Mouse (Mus musculus) liver, embryonic 16.5 days (tissue): ENCODE data around the gene Efs. TPM values are rescaled to one million over a fixed set of nuclear protein-coding genes. Genes with fewer than 3 reads are reported as not detected.
"Not testable (repeated sequence)": the region's sequence is repeated elsewhere in the genome, so short reads cannot be mapped to it uniquely, and the experiment has no call there.

Source experiments
- ATAC-seq: fragments of 200-750 bp; cut with Nextera tagmentation; 2 replicates; pipeline ENCODE4 v1.8.0; 2017; ENCODE audit warnings: low read depth, mild to moderate bottlenecking, moderate number of reproducible peaks, moderate library complexity
- H3K27ac ChIP-seq: fragments of 300-500 bp; sonication (generic); 2 replicates; pipeline ENCODE4 v1.5.1; 2014; ENCODE audit warnings: mild to moderate bottlenecking, low read length
- H3K27me3 ChIP-seq: fragments of 300-500 bp; sonication (generic); 2 replicates; pipeline ENCODE4 v1.6.1; 2014; ENCODE audit warnings: low read depth, low read length, mixed read lengths; ENCODE audit not compliant: control insufficient read depth, insufficient read depth
- H3K36me3 ChIP-seq: fragments of 300-500 bp; sonication (generic); 2 replicates; pipeline ENCODE4 v1.6.1; 2014; ENCODE audit warnings: mild to moderate bottlenecking; ENCODE audit not compliant: control insufficient read depth, insufficient read depth
- H3K4me1 ChIP-seq: fragments of 300-500 bp; sonication (generic); 2 replicates; pipeline ENCODE4 v1.6.1; 2014; ENCODE audit warnings: low read depth, low read length, mixed read lengths; ENCODE audit not compliant: control insufficient read depth
- H3K4me2 ChIP-seq: fragments of 300-500 bp; sonication (generic); 2 replicates; pipeline ENCODE4 v1.6.1; 2014; ENCODE audit warnings: low read depth, low read length, mixed read lengths
- H3K4me3 ChIP-seq: fragments of 300-500 bp; sonication (generic); 2 replicates; pipeline ENCODE4 v1.5.1; 2014; ENCODE audit warnings: low read depth, mild to moderate bottlenecking, low read length
- H3K9ac ChIP-seq: fragments of 300-500 bp; sonication (generic); 2 replicates; pipeline ENCODE4 v1.6.1; 2014; ENCODE audit warnings: low read depth, low read length
- H3K9me3 ChIP-seq: fragments of 300-500 bp; sonication (generic); replicated peaks from 2 replicates; pipeline ENCODE4 v1.6.1; 2016; ENCODE audit warnings: low read length; ENCODE audit not compliant: control insufficient read depth
- WGBS: fragments of 180-500 bp; shearing (Covaris S2); extraction: QIAGEN DNeasy Blood & Tissue Kit; methylation state at CpG from one replicate; pipeline ENCODE4 v1.1.7; 2014; ENCODE audit not compliant: insufficient replicate concordance; 5-methylcytosine and 5-hydroxymethylcytosine counted together
- polyA plus RNA-seq: library from polyadenylated mRNA; unstranded; fragments of >200 nt; fragmentation: Nextera tagmentation; extraction: Ambion mirVana; gene quantifications from 2 replicates; pipeline ENCODE4 v1.2.1, GENCODE M21; 2015

Efs gene
- polyA plus RNA-seq, 1 experiment from 2014 or later: 0.42 TPM

DNA sequence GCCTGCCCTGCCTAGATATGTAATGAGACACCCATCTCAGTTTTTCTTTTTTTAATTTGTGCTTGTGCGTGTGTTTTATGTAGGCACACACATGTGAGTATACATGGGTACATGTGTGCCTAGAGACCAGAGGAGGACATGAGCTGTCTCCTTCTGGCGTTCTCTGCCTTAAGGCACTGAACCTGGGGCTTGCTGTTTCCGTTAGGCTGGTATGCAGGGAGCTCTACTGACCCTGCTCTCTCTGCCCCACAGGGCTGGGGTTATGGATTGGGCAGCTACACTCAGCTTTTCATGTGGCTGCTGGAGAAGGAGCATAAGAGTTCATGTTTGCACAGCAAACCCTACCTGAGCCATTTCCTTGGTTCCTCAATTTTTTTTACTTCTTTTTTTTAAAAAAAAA, 28.5 kb upstream of the Efs start:
- H3K36me3 ChIP-seq: no peaks in the 10 kb centered on the region

DNA sequence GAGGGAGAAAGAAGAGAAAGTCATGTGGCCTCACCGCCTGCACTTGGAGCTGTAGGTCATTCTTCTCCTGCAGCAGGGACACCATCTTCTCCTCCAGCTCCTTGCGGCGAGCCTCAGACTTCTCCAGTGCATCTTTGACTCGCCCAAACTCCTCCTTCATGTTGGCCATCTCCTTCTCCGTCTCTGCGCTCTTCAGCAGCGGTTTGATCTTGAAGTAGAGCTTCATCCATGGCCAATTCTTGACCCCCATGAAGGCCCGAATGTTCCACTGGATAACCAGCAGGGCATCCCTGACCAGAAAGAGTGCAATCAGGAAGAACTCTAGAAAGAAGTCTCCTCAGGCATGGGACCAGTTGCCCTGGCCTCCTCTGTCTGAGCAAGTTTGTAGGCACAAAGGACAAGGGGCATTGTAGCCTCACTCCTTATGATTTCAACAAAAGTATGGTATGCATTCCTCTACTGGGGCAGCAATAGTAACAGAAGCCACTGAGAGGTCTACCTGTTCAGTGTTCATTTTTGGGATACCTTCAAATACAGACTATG, 27.8 kb upstream of the Efs start:
- ATAC-seq: no peak
- WGBS: 70% methylated on average over 8 of the region's 8 CpGs

More for the DNA sequence above, 28.5 kb upstream of the Efs start:
- WGBS: 57% methylated on average over 3 of the region's 3 CpGs
- Histone ChIP-seq H3K4me2 (no peak overlapping the region), H3K27ac (no peak overlapping the region), H3K9ac (no peak overlapping the region), H3K4me1 (no peaks in the 10 kb centered on the region), H3K4me3 (no peak overlapping the region), H3K27me3 (no peaks in the 10 kb centered on the region), H3K9me3 (no peaks in the 10 kb centered on the region)
- no peak for ATAC-seq

DNA sequence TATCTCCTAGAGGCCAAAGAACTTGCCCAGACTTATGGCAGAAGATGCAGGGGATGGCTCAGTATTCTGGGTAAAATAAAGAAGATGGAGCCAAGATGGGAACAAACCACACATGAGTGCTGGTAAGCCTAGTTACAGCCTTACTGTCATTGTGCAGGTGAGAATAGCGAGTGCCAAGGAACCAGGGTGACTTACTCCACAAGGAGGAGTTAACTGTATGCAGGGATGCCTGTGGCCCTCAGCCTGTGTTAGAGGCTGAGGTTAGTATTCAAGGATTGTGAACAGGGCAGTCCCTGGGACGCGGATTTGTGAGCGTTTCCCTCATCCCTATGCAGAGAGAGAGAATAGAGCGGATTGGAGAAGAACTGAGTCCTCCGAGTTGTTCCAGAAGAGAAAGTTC, 25.7 kb upstream of the Efs start:
- Histone ChIP-seq H3K9me3 (no peaks in the 10 kb centered on the region), H3K4me2 (no peak overlapping the region), H3K9ac (no peak overlapping the region), H3K36me3 (no peaks in the 10 kb centered on the region), H3K27me3 (no peaks in the 10 kb centered on the region), H3K4me3 (no peak overlapping the region), H3K4me1 (no peaks in the 10 kb centered on the region), H3K27ac (no peak overlapping the region)
- no peak for ATAC-seq
- 70% methylated on average over 6 of the region's 6 CpGs for WGBS

More for the DNA sequence above, 27.8 kb upstream of the Efs start:
- Histone ChIP-seq H3K4me3 (no peak overlapping the region), H3K27ac (no peak overlapping the region), H3K36me3 (no peaks in the 10 kb centered on the region), H3K4me2 (no peak overlapping the region), H3K27me3 (no peaks in the 10 kb centered on the region), H3K4me1 (no peaks in the 10 kb centered on the region), H3K9ac (no peak overlapping the region), H3K9me3 (no peaks in the 10 kb centered on the region)

DNA sequence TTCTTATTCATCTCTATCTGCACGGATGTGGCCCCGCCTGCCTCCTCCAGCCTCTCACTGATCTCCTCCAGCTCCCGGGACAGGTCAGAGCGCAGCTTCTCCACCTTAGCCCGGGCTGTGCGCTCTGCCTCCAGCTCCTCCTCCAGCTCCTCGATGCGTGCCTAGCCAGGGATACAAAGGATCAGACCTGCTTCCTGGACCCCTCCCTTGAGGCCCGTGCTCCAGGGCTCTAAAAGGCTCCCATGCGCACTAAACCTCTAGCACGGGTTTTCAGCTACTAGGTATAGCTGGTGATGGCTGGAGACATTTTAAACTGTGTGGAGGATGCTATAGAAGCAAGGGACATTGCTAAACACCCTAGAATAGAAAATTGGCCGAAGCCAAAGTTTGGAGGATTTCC, 24.6 kb upstream of the Efs start:
- no peak overlapping the region for H3K27ac ChIP-seq
- no peak overlapping the region for H3K9ac ChIP-seq
- no peaks in the 10 kb centered on the region for H3K4me1 ChIP-seq
- no peak overlapping the region for H3K4me3 ChIP-seq
- no peak overlapping the region for H3K4me2 ChIP-seq
- 51% methylated on average over 12 of the region's 12 CpGs for WGBS
- no peaks in the 10 kb centered on the region for H3K27me3 ChIP-seq
- H3K9me3 ChIP-seq: no peaks in the 10 kb centered on the region
- no peak for ATAC-seq
- H3K36me3 ChIP-seq: no peaks in the 10 kb centered on the region

DNA sequence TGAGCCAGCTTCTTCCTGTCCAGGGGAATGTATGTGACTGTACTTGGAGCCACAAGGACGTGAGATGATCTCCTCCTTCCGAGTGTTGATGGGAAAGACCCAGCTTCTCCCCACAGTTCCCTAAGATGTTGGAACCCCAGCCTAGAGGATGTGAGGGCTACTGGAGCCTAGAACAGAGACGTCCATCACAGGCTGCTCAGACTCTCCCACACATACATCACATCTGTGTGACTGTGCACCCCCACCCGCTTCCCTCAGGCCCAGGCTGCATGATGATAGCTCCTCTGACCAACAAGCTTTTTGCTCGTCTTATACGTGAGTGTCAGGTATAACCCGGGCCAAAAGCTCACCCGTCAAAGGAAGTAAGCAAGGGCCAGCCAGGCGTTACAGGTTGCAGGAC, 22.9 kb upstream of the Efs start:
- no peaks in the 10 kb centered on the region for H3K9me3 ChIP-seq
- no peak overlapping the region for H3K4me2 ChIP-seq
- ATAC-seq: no peak
- no peak overlapping the region for H3K4me3 ChIP-seq
- no peaks in the 10 kb centered on the region for H3K36me3 ChIP-seq
- WGBS: 61% methylated on average over 9 of the region's 9 CpGs
- no peaks in the 10 kb centered on the region for H3K4me1 ChIP-seq
- H3K9ac ChIP-seq: no peak overlapping the region
- H3K27me3 ChIP-seq: no peaks in the 10 kb centered on the region
- no peak overlapping the region for H3K27ac ChIP-seq

DNA sequence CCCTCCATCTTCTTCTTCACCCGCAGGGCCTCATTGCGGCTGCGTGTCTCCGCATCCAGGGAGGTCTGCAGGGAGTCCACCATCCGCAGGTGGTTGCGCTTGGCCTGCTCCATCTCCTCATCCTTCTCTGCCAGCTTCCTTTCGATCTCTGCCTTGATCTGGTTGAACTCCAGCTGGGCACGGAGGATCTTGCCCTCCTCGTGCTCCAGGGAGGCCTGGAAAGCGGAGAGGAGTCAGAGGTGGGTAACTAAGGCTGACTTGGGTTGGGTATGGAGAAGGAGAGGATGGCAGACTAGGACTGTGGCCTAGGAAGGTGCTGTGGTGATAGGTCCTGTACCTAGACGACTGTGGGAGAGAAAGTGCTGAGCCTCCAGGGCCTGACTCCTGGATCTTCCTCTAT, 21.1 kb upstream of the Efs start:
- H3K36me3 ChIP-seq, H3K27ac ChIP-seq, H3K9ac ChIP-seq, H3K4me1 ChIP-seq, H3K9me3 ChIP-seq, H3K4me2 ChIP-seq, ATAC-seq, H3K27me3 ChIP-seq, H3K4me3 ChIP-seq: not testable (repeated sequence)
- WGBS: 72% methylated on average over 9 of the region's 11 CpGs

DNA sequence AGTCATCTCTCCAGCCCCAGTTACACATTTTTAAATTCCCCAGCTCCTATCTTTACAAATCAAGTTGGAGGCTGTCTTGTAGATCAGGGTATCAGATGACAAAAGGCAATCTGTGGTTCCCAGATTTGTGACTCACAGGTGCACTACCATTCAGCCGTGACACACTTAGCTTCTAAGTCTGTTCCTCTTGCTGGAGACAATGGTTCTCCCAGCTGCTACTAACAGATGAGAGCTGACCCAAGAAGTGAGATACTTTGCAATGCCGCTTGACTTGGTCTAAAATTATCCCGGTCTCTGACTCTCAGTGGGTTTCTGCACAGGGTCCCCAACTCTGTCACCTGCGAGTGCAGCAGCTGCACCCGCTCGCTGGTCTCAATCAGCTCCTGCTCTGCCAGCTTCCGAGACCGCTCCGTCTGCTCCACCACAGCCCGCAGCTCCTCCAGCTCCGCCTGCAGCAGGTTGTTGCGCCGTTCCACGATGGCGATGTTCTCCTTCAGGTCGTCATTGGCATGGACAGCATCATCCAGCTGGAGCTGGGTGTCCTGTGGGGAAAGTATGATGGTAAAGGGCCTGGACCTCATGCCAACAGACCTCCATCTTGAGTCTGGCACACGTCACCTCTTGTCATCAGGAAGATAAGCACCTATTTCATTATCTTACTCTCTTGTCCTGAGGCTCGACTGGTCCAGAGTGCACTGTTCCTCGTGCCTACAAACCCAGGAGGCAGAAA, 20.2 kb upstream of the Efs start:
- WGBS: 69% methylated on average over 19 of the region's 19 CpGs
- H3K36me3 ChIP-seq: no peaks in the 10 kb centered on the region
- ATAC-seq: no peak

DNA sequence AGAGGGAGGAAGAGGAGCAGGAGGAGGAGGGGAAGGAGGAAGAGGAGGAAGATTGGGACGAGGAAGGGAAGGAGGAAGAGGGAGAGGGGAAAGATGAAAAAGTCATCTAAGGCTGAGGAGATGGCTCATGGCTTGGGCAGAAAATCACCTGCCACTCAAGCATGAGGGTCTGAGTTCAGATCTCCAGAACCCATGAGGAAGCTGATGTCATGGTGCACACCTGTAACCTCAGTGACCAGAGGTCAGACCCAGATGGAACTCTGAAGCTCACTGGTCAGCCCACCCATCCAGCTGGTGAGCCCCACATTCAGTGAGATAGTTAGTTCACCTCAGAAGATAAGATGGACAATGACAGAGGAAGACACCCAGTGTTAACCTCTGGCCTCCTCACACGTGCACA, 19.0 kb upstream of the Efs start:
- WGBS: 42% methylated on average over 2 of the region's 2 CpGs
- no peak overlapping the region for H3K4me2 ChIP-seq
- H3K9ac ChIP-seq: no peak overlapping the region
- no peaks in the 10 kb centered on the region for H3K4me1 ChIP-seq
- no peaks in the 10 kb centered on the region for H3K27me3 ChIP-seq
- H3K27ac ChIP-seq: no peak overlapping the region
- no peak overlapping the region for H3K4me3 ChIP-seq
- H3K36me3 ChIP-seq: no peaks in the 10 kb centered on the region
- no peak for ATAC-seq
- H3K9me3 ChIP-seq: no peaks in the 10 kb centered on the region

More for the DNA sequence above, 20.2 kb upstream of the Efs start:
- Histone ChIP-seq H3K27ac (no peak overlapping the region), H3K4me1 (no peaks in the 10 kb centered on the region), H3K4me3 (no peak overlapping the region), H3K4me2 (no peak overlapping the region), H3K27me3 (no peaks in the 10 kb centered on the region), H3K9me3 (no peaks in the 10 kb centered on the region), H3K9ac (no peak overlapping the region)

DNA sequence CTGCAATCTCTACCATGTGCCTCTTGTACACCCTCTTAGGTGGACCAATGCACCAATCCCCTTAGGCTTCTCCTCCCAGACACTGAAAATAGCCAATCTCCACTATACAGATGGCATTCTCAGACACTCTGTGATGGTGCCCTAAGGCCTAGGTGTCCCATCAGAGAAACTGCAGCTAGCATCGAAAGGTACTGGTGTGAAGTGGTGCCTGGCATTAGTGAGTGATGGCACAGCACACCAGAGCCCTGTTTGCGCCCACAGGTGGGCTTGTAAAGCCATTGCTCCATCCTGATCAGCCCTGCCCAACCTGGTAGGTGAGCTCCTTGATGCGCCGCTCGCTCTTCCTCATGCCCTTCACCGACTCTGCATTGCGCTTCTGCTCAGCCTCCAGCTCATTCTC, 18.0 kb upstream of the Efs start:
- Histone ChIP-seq H3K36me3 (no peaks in the 10 kb centered on the region), H3K4me3 (no peak overlapping the region), H3K27me3 (no peaks in the 10 kb centered on the region), H3K9me3 (no peaks in the 10 kb centered on the region), H3K4me2 (no peak overlapping the region), H3K4me1 (no peaks in the 10 kb centered on the region), H3K27ac (no peak overlapping the region), H3K9ac (no peak overlapping the region)
- no peak for ATAC-seq
- WGBS: 71% methylated on average over 7 of the region's 7 CpGs
